Mouse (Mus musculus) cerebellum, postnatal 14 days (tissue): ENCODE data around the gene Auts2.
A peak's percentile ranks its signal among the peaks of the same experiment; 100 is the strongest.

Experiments used
- DNase-seq, 2 experiments: peaks; one replicate each; pipeline ENCODE4 v3.0.0; 2021; ENCODE audit warnings: mixed read lengths in 2 of 2

The Auts2 gene

GRCm38 (mm10) chr5:131645341-131646191 lies 897.6 kb downstream of the Auts2 start:
- DNase-seq = peak; percentile 58 to 73

- DNase-seq = no peak
Measured at GRCm38 (mm10) chr5:131644331-131644730, 898.8 kb downstream of the Auts2 start.

GRCm38 (mm10) chr5:131643176-131644174 lies 899.7 kb downstream of the Auts2 start:
- peak; percentile 60 to 61 for DNase-seq

- no peak for DNase-seq
Measured at GRCm38 (mm10) chr5:131642752-131643151, 900.4 kb downstream of the Auts2 start.

- DNase-seq = no peak
Measured at GRCm38 (mm10) chr5:131636431-131636830, 906.7 kb downstream of the Auts2 start.

DNA sequence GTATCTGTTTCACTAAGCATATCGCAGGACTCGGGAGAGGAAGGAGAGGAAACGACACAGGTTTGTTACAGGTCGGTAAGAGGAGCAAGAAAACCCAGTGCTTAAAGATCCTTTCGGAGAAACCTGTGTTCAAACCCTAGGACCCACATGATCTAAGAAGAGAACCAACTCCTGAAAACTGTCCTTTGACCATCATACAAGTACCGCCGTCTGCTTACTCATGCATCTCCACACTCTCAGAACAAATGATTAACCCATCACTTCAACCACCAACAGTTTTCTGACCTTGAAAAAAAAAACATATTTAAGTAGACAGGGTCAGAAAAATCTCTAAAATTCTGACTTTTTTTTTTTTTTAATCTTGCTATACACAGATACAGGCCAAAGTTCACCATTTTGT lies 908.4 kb downstream of the Auts2 start:
- DNase-seq = no peak

- no peak for DNase-seq
Measured at GRCm38 (mm10) chr5:131631998-131632379, 911.2 kb downstream of the Auts2 start.

- DNase-seq = no peak
Measured at GRCm38 (mm10) chr5:131631038-131631997, 911.8 kb downstream of the Auts2 start.

- DNase-seq = peak; percentile 75 to 80
Measured at GRCm38 (mm10) chr5:131630577-131630976, 912.6 kb downstream of the Auts2 start.

DNA sequence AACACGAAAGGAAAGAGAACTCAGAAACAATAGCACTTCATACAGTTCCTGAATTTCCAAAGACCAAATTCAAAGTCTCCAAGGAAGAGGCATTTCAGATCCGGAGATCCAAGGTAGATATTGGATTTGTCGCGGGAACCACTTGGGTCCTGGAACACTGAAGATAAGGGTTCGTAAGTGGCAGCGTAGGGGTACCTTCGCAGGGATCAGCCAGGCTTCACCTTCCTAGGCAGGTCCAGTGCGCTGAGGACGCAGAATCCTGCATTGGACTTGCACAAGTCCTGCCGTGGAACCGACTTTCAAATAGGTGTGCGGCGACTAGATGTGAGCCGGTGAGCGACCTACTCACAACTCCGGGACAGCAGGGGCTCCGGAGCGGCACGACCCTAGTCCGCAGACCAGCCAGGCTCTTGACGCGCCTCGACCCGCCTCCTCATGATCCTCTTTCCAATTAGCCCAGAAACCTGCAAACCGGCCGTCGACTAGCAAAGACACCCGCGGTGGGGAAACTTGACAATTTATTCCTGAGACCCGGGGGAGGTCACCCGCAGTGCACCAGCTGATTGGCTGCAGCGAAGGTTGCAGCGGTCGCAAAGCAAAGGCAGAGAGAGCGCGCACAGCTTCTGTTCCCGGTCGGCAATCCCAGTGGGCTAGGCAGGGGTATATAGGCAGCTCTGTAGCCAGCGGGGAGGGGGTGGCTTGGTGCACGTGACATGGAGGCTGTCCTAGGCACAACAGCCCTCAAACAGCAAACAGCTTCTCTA lies 926.8 kb downstream of the Auts2 start:
- peak in 1 of 2 experiments; percentile 16 for DNase-seq

DNA sequence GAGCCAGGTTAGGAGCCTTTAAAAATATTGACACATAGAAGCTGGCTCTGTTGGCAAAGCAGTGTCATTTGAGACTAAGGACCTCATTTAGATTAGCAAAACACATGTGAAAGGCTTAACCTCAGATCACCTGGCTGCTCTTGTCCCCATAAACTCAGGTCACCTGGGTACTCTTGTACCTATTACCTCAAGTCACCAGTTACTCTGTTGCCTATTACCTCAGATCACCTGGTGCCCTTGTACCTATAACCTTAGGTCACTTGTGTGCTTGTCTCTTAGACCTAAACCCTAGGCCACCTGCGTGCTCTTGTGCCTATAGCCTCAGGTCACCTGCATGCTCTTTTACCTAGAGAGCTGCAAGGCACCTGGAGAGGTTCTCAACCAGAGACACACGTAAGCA lies 928.9 kb downstream of the Auts2 start:
- DNase-seq = no peak

DNA sequence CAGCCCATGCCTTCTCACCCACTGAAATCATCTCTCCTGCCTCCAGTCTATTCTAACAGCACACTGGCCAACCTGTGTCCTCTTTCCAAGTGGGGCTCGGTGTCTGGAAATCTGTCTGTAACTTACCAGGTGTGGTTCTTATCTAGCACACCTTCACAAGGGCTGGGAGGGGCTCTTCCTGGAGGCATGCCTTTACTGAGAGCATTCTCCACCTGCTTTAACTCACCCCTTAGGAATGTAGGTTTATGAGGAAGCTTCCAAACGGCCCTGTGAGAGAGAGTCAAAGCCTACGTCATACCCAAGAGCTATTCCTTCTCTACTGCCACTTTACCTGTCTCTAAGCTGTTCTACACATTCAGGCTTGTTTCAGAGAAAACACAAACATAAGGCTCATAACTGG lies 929.8 kb downstream of the Auts2 start:
- DNase-seq = no peak

DNA sequence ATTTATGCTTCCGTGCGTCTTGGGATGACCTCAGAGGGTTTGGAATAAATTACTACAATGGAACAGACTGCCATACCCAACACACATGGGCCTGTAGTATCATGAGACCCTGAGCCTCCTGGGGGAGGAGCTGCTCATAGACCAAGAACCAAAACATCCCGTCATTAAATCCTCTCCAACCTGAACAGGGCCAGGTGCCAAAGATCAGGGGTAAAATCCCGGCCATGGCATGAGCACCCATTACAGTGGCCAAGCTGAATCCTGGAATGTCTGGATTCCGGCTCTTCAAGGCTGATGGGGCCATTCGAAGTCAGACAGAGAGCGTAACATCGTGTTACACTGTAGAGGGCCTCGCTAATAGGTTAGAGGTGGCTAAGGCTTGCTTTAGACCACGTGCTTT lies 932.4 kb downstream of the Auts2 start:
- DNase-seq = peak in 1 of 2 experiments; percentile 20

GRCm38 (mm10) chr5:131606786-131607185 lies 936.4 kb downstream of the Auts2 start:
- no peak for DNase-seq

- DNase-seq = no peak
Measured at GRCm38 (mm10) chr5:131601934-131602692, 941.0 kb downstream of the Auts2 start.

DNA sequence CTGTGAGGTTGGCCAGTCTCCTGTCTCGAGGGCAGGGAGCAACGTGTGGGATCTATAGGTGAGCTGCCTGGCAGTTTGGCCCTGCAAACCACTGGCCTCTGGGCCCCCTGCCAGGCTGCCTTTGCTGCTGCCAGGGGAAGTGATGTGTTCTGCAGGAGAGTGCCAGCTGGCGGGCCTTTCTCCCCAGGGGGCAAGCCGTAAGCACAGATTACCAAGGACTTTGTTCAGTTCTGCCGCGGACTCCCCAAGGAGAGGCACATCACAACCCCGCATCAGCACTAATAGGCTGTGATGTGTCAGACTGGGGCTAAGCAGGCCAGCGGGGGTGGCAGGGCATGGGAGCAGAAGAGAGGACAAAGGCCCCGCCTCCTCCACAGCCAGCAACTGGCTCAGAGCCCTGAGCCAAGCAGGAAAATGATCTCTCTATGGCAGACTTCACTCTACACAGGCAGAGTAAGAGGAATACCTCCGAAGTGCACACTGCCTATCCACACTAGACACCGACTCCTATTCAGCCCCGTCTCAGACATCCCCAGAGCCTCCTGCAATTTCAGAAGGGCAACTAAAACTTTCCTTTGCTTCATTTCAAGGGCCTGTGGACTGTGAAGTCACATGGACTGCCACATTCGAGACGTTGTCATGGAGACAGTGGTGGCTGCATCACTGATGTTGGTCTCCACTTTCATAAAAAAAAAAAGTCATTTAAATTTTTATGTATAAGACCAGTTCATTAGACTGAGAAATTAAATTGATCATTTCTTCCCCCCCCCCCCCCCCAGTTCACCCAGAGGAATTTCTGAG lies 942.6 kb downstream of the Auts2 start:
- DNase-seq = peak; percentile 76 to 78

DNA sequence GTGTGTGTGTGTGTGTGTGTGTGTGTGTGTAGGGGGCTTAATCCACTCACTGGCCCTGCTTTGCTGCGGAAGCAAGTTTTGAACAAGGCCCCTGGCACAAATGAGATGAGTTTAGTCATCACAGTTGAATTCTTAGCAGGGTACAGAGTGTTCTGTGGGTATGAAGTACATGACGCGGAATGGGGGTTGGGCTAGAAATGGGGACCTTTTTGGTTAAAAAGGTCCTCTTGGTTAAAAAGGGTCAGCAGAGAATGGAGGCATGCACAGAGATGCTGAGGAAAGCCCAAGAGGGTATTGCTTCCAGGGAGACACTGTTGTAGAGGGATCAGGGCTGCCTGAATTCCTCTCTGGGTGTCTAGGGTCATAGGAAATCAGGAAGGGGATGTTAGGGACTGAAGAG lies 945.6 kb downstream of the Auts2 start:
- DNase-seq = no peak

GRCm38 (mm10) chr5:131596591-131596990 lies 946.6 kb downstream of the Auts2 start:
- peak in 1 of 2 experiments; percentile 18 for DNase-seq

DNA sequence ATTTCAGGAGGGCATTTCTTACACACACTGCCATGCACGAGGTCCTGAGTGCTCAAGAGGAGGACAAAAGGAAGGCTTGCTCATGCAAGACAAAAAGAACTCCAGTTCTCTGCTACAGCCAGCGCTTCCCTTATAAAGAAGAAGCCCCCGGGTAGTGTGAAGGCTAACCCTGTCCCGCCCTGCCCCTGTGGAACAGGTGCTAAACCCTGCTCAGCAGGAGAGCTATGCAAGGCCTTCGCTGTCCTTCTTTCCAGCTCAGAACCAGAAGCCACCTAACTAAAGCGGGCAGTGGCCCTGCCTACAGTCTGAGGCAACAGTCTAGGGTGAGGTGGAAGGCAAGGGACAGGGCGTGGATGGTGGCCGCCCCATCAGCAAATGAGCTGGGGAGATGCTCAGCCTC lies 947.4 kb downstream of the Auts2 start:
- DNase-seq = no peak

DNA sequence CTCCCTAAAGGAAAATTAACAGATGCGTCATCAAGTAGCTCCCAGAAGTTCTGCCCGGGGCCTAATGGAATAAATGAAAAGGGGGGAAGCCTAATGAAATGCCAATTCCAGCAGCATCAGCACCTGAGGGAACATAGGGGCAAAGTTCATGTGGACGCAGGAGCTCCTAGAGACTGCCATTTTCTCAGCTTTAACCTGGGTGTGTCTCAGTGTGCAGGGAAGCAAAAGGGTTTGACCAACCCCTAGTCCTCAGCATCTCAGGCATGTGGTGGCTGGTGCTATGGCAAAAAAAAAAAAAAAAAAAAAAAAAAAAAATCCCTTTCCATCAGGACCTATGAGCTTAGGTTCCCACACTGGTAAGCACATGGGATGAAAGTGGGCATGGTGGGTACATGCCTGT lies 948.5 kb downstream of the Auts2 start:
- no peak for DNase-seq
